Comparison of ENCODE assay signal across 17 mouse cellular contexts in the genomic region with DNA sequence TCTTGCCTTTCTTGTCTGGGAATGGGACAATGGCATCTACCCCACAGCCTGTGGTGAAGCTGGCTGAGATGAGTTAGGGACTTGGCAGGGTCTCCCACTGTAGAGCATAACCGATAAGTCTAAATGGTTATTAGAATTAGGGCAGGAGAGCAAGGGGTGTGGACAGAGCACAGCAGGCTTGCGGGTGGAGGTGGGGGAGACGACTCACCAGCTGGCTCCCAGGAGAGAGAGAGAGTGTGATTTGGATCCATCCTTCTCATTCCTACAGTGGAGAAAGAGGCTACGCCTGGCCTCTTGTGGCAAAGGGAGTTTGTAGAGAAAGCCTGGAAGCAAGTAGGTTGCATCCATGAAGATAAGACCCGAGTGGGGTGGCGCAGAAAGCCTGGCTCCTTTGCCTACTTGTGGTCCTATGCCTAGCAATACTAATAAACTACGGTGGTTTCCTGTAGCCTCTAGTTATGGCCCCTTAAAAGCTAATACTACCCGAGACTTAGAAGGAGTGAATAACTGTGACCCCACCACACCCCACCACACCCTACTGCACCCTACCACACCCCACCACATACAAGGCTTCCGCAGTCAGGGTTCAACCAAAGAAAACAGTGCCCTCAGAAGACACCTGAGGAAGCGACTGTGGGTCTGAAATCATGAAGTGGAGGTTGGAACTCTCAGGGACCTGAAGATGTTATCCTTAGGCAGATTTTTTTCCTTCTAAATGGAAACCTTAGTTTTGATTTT. TPM values are rescaled to one million over a fixed set of nuclear protein-coding genes. Genes with fewer than 3 reads are reported as not detected.
A peak's percentile ranks its signal among the peaks of the same experiment; 100 is the strongest.
DNase-seq lines count a peak whose midpoint lies in the region; ATAC-seq and TF ChIP-seq lines count a peak whose summit lies in the region.
"Had no signal": no experiment of that assay in that cellular context is flagged by ENCODE, and none has a peak within 500 bp of the region (broad histone marks: within the 10 kb centered on the region; RNA-seq: fewer than 3 reads in every experiment).

No protein-coding gene starts in this region.

- DNase-seq in hindbrain, embryonic 14.5 days (ENCODE audit: low spot score) = no peak
- no peak for DNase-seq in hindbrain, postnatal 0 days (ENCODE audit: low spot score)
- no peak for DNase-seq in urinary bladder, postnatal 36 days (ENCODE audit: low spot score in 2 of 2)
- no peak for DNase-seq in adipocyte (ENCODE audit: low spot score)
- DNase-seq: adrenal gland, adult 2 months; cerebellum, adult 11 months; cerebellum, postnatal 25 days; lung, embryonic 14.5 days; right cerebral cortex, postnatal 14 days; thymus, postnatal 25 days had no signal

- ATAC-seq in hindbrain, embryonic 14.5 days (ENCODE audit: low FRiP score) = no peak
- ATAC-seq in hindbrain, postnatal 0 days = no peak
- ATAC-seq in erythroblast, adult 5-6 weeks (replicated peaks; ENCODE audit: low FRiP score, poor library complexity, severe bottlenecking) = peak; percentile 50
- peak; percentile 50; the same call in 1 of the 2 replicates for ATAC-seq in liver, embryonic 12.5 days
- no peak for ATAC-seq in midbrain, embryonic 15.5 days (replicated peaks)

- no peak overlapping the region for H3K4me2 ChIP-seq in hindbrain, embryonic 14.5 days (replicated peaks)
- no peak overlapping the region for H3K4me2 ChIP-seq in hindbrain, postnatal 0 days (ENCODE audit: low read depth, low read length)
- H3K4me2 ChIP-seq in liver, embryonic 12.5 days = peak overlapping the region; percentile 58
- H3K4me2 ChIP-seq in midbrain, embryonic 15.5 days = no peak overlapping the region
- H3K4me2 ChIP-seq: forebrain, embryonic 12.5 days; lung, embryonic 14.5 days; neural tube, embryonic 12.5 days had no signal

- WGBS in hindbrain, embryonic 14.5 days = 83% methylated on average over 10 of the region's 10 CpGs
- WGBS in hindbrain, postnatal 0 days = 80% methylated on average over 10 of the region's 10 CpGs
- WGBS in liver, embryonic 12.5 days (ENCODE audit: insufficient replicate concordance) = 60% methylated on average over 10 of the region's 10 CpGs
- WGBS in midbrain, embryonic 15.5 days = 90% methylated on average over 10 of the region's 10 CpGs

- H3K4me3 ChIP-seq in hindbrain, embryonic 14.5 days (replicated peaks; ENCODE audit: low read length) = no peak overlapping the region
- H3K4me3 ChIP-seq in hindbrain, postnatal 0 days (ENCODE audit: low read length) = no peak overlapping the region
- peak overlapping the region; percentile 19 for H3K4me3 ChIP-seq in liver, embryonic 12.5 days
- no peak overlapping the region for H3K4me3 ChIP-seq in midbrain, embryonic 15.5 days
- H3K4me3 ChIP-seq: forebrain, embryonic 12.5 days; hindbrain, embryonic 10.5 days; neural tube, embryonic 12.5 days had no signal

- peaks cover 25% of the 10 kb centered on the region for H3K4me1 ChIP-seq in hindbrain, embryonic 14.5 days (replicated peaks; ENCODE audit: control insufficient read depth, insufficient read depth, low read length)
- H3K4me1 ChIP-seq in hindbrain, postnatal 0 days (ENCODE audit: insufficient read depth, low read length) = peaks cover 12% of the 10 kb centered on the region; the same call in 1 of the 2 replicates
- H3K4me1 ChIP-seq in liver, embryonic 12.5 days = peaks cover 42% of the 10 kb centered on the region
- peaks cover 32% of the 10 kb centered on the region for H3K4me1 ChIP-seq in midbrain, embryonic 15.5 days

- H3K9me3 ChIP-seq in hindbrain, embryonic 14.5 days (ENCODE audit: control insufficient read depth, low read length) = no peaks in the 10 kb centered on the region
- no peaks in the 10 kb centered on the region for H3K9me3 ChIP-seq in hindbrain, postnatal 0 days (ENCODE audit: low read length)
- H3K9me3 ChIP-seq in liver, embryonic 12.5 days (replicated peaks) = no peaks in the 10 kb centered on the region
- H3K9me3 ChIP-seq in midbrain, embryonic 15.5 days = no peaks in the 10 kb centered on the region
- H3K9me3 ChIP-seq: forebrain, embryonic 12.5 days; G1E; hindbrain, embryonic 10.5 days; neural tube, embryonic 12.5 days had no signal

- H3K9ac ChIP-seq in hindbrain, embryonic 14.5 days = no peak overlapping the region
- no peak overlapping the region for H3K9ac ChIP-seq in hindbrain, postnatal 0 days (replicated peaks; ENCODE audit: low read length)
- H3K9ac ChIP-seq in liver, embryonic 12.5 days = 0 out of 2 replicates have a peak overlapping the region, but pooled peaks have one; percentile 17
- H3K9ac ChIP-seq in midbrain, embryonic 15.5 days = no peak overlapping the region
- H3K9ac ChIP-seq: forebrain, embryonic 12.5 days; lung, embryonic 14.5 days; neural tube, embryonic 12.5 days had no signal

- H3K36me3 ChIP-seq in hindbrain, embryonic 14.5 days (replicated peaks; ENCODE audit: control insufficient read depth, insufficient read depth) = peaks cover 12% of the 10 kb centered on the region
- no peaks in the 10 kb centered on the region for H3K36me3 ChIP-seq in hindbrain, postnatal 0 days (ENCODE audit: insufficient read depth, low read length)
- H3K36me3 ChIP-seq in liver, embryonic 12.5 days = peaks cover 21% of the 10 kb centered on the region
- no peaks in the 10 kb centered on the region; the same call in 1 of the 2 replicates for H3K36me3 ChIP-seq in midbrain, embryonic 15.5 days (replicated peaks)

- 0 out of 2 replicates have a peak overlapping the region, but pooled peaks have one; percentile 17 for H3K27ac ChIP-seq in hindbrain, embryonic 14.5 days
- H3K27ac ChIP-seq in hindbrain, postnatal 0 days = no peak overlapping the region; the same call in 1 of the 2 replicates
- peak overlapping the region; percentile 64; the same call in 1 of the 2 replicates for H3K27ac ChIP-seq in liver, embryonic 12.5 days
- peak overlapping the region; percentile 86; the same call in 1 of the 2 replicates for H3K27ac ChIP-seq in midbrain, embryonic 15.5 days
- H3K27ac ChIP-seq: hindbrain, embryonic 10.5 days; neural tube, embryonic 12.5 days had no signal

- H3K27me3 ChIP-seq in hindbrain, embryonic 14.5 days (ENCODE audit: control insufficient read depth, insufficient read depth, low read length) = no peaks in the 10 kb centered on the region
- no peaks in the 10 kb centered on the region for H3K27me3 ChIP-seq in hindbrain, postnatal 0 days (ENCODE audit: insufficient read depth, low read length)
- H3K27me3 ChIP-seq in liver, embryonic 12.5 days (replicated peaks) = no peaks in the 10 kb centered on the region; the same call in 1 of the 2 replicates
- no peaks in the 10 kb centered on the region for H3K27me3 ChIP-seq in midbrain, embryonic 15.5 days (replicated peaks)
- H3K27me3 ChIP-seq: forebrain, embryonic 12.5 days; neural tube, embryonic 12.5 days had no signal

- TF ChIP-seq CTCF in hindbrain, postnatal 0 days (IDR thresholded peaks at IDR 0.05; ENCODE audit: low read depth) = no peak

RNA-seq across cellular contexts. Expression of gene Ywhah, which starts 13.6 kb away (rescaled TPM):
- 745 and 907 TPM in 2 replicates for polyA plus RNA-seq in hindbrain, embryonic 14.5 days (2014; fragmentation: Nextera tagmentation; extraction: Ambion mirVana)
- 559 and 659 TPM in 2 replicates for total RNA-seq in hindbrain, postnatal 0 days (2014; rRNA removed)
- 935 and 978 TPM in 2 replicates for polyA plus RNA-seq in hindbrain, postnatal 0 days (2015; fragmentation: Nextera tagmentation; extraction: Ambion mirVana)
- 91.3 and 122 TPM in 2 replicates for total RNA-seq in erythroblast, adult 5-6 weeks (2015; ENCODE audit: low replicate concordance)
- 74.4 and 102 TPM in 2 replicates for total RNA-seq in erythroblast, adult 5-6 weeks (2017; ENCODE audit: low replicate concordance)
- 282 and 294 TPM in 2 replicates for polyA plus RNA-seq in liver, embryonic 12.5 days (2016; fragmentation: Nextera tagmentation; extraction: Ambion mirVana)
- 758 and 760 TPM in 2 replicates for polyA plus RNA-seq in midbrain, embryonic 15.5 days (2015; fragmentation: Nextera tagmentation; extraction: Ambion mirVana)

Comparison
In these comparisons a context has a peak if more than half of its experiments do, and no peak if none do; other contexts are left out.
1. ATAC-seq: peak in erythroblast, adult 5-6 weeks (single experiment) and liver, embryonic 12.5 days (single experiment); none in hindbrain, embryonic 14.5 days (single experiment), hindbrain, postnatal 0 days (single experiment) and midbrain, embryonic 15.5 days (single experiment).